Mouse (Mus musculus) CD8-positive naive resting alpha-beta T cell, adult 2 months (primary cell): Measurements from ENCODE around the gene Gm3417.
"Not testable (repeated sequence)": the region's sequence is repeated elsewhere in the genome, so short reads cannot be mapped to it uniquely, and the experiment has no call there.

Source experiments
- DNase-seq, 2 experiments: peaks; one replicate each; pipeline ENCODE4 v3.0.0; 2022; ENCODE audit warnings: low read depth in 2 of 2, low spot score in 2 of 2

The Gm3417 gene

DNA sequence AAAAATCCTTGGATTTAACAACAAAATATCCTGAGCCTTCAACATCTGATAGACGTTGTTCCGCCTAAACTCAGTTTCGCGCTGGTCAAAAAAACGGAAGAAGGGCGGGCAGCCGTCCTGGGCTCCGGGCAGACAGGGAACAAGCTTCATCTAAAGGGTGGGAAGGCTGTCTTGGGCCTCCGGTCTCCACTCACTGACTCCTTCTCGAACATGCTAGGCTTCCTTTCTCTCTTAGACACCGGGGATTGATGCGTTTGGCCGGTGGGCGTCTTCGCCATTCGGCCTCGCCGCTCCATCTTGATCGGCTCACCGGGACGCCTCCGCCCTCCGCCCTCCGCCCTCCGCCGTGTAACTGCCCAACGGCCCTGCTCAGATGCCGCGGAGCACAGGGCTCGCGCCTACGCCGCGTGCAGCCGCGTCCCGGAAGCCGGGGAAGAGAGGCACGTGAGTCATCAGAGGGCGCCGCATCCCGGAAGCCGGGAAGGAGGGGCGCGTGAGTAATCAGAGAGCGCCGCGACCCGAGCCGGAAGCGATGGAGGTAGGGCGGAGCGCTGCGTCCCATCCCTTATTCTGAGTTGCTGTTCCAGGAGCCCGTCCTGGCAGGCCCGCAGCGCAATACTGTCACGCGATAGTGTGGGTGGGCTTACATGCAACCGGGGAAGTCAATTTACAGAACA, at the start of gene Gm3417, which contains the start of gene 9030025P20Rik:
Gene Gm3417, minus strand, starts transcription at position 429 of the 677 bp plus-strand sequence.
Gene 9030025P20Rik, plus strand, starts transcription at position 107 of the 677 bp plus-strand sequence.
- DNase-seq: not testable (repeated sequence)

GRCm38 (mm10) chr17:15025513-15025912, 46.9 kb upstream of the Gm3417 start:
- not testable (repeated sequence) for DNase-seq

DNA sequence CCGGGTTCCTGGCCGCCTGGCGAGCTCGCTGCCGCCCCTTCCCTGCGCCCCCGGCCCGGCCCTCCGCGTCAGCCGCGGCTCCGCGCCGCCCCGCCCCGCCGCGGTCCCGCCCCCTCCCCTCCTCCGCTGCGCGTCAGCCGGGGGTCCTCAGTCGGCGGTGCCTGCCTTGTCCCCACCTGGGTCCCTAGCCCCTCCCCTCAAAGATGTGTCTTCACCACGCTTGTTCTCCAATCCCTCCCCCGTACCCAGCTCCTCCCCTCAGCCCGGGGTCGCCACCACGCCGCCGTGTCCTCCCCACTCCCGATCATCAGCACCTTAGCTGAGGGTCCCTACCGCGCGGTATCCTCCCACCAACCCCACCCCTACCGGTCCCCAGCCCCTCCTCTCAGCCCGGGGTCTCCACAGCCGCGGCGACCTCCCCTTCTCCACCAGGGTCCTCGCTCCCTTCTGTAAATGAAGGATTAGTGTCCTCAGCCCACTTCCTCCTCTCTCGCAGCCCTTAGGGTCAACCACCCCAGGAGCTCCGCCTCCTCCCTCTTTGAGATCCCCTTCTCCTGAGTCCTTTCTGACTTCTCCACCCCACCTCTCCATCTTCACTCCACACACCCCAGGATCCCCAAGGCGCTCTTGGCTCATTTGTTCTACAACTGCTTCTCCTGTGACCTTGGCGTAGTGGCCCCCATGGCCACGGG, 46.1 kb upstream of the Gm3417 start:
- DNase-seq: not testable (repeated sequence)

- not testable (repeated sequence) for DNase-seq
Measured at GRCm38 (mm10) chr17:15023878-15024492, 45.4 kb upstream of the Gm3417 start.

- DNase-seq: not testable (repeated sequence)
Measured at GRCm38 (mm10) chr17:15021503-15022220, 43.1 kb upstream of the Gm3417 start.

GRCm38 (mm10) chr17:15009706-15010413, 31.3 kb upstream of the Gm3417 start, which contains the start of gene Gm3435:
TSS of gene Gm3435 (plus strand) at chr17:15010176.
- not testable (repeated sequence) for DNase-seq

DNA sequence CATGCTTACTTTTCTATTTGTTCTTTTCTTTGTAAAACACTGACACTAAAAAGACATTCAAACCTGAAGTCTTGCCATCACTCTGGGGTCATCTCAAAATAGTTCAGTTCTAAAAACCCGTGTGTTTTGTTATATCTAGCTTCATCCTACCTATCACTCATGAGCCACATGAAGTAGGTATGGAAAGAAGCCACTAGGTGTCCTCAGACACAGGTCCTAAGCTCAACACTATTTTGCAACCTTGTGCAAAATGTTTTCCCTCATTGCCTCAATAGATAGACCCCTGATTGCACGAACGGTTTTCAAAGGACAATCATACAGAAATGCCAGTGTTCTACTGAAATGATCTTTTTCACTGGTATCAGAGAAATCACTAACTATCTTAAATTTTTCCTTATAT, 30.5 kb upstream of the Gm3417 start:
- not testable (repeated sequence) for DNase-seq

- DNase-seq: not testable (repeated sequence)
Measured at GRCm38 (mm10) chr17:15000047-15000446, 21.5 kb upstream of the Gm3417 start.

DNA sequence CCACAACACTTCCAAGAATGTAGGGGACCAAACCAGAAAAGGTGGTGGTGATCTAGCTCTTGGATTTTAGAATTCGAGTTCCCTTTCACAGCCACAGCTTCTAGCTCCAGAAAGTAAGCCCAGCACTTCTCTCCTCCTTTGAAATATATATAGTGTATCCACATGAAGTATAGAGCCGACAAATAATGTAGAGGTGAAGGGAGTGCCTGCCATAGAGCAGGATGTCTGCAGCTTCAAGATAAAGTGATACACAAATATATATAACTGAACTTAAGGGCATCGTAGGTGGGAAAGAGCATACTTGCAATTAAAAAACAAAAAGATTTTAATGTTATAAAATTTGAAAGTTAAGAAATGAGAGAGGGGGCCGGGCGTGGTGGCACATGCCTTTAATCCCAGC, 15.6 kb upstream of the Gm3417 start:
- not testable (repeated sequence) for DNase-seq

GRCm38 (mm10) chr17:14993139-14993832, 14.7 kb upstream of the Gm3417 start:
- not testable (repeated sequence) for DNase-seq

DNA sequence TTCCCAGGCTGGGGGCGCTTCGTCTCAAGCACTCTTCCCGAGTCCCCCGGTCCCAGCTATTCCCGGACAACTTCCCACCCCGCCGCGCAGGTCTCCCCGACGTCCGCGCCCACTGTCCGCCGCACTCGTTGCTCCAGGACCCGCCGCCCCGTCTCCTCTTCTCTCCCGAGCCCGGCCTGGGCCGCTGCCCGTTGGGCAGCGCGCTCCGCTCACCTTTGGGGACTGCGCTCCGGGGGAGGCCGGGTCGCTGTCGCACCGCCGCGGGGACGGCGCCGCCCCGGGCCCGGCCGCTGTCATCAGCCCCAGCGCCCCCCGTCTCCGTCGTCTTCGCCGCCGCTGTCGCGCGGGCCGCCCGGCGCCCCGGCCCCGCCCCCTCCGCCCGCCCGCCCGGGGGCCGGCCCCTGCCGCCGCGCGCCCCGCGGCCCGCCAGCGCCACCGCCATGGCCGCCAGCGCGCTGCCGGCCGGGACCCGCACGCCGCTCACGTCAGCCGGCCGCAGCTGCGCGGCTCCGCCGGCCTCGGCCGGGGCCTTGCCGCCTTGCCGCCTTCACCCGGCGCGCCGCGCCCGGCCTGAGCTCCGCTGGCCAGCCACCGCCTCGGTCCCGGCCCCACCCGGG, 14.0 kb upstream of the Gm3417 start:
- not testable (repeated sequence) for DNase-seq

DNA sequence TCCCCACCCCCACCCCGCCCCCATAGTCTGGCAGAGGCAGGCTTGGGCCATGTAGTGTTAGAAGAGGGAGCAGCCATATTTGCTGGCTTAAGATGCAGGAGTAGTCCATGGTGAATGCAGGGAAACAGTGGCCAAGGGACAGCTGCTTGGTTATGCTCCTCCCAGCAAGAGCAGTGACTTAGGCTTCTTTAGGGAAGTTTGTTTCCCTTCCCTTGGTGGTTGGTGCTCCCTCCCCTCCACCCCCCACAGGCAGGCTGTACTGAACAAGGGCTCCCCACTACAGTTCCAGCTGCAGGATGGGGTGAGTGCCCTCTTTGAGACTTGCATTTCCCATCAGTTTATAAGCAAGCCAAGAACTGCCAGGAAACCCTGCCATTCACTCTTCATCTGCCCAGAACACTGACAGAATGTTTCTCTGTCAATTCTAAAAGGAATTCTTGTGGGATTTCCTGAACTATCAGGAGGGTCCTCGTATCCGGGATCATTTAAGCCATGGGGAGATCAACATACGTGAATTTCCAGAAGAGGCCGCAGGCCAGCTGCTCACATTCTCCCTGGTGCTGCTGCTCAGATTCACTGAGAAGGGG, 11.6 kb upstream of the Gm3417 start:
- not testable (repeated sequence) for DNase-seq

GRCm38 (mm10) chr17:14977718-14978361, 750 bp downstream of the Gm3417 start:
- DNase-seq: not testable (repeated sequence)

DNA sequence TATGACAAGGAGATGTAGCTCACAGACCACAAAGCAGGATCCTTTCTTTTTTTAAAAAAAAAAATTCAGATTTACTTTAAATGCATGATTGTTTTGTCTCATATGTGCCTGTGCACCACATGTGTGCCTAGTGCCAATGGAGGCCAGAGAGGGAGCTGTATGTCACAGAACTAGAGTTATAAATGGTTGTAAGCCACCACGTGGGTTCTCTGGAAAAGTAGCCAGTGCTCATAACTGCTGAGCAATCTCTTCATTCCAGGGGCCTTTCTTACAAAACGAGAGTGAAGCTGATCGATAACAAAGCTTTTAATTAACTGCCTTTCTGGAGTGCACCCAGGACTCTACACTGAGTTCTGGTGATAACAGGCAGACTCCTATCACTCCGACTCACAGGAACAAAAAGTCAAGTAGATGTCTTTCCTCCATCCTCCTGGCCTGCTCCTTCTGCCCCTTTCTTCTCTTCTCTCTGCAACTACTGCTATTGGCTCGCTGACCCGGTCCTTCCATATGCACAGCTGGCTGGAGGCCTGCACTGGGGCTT, 10.1 kb downstream of the Gm3417 start:
- not testable (repeated sequence) for DNase-seq

DNA sequence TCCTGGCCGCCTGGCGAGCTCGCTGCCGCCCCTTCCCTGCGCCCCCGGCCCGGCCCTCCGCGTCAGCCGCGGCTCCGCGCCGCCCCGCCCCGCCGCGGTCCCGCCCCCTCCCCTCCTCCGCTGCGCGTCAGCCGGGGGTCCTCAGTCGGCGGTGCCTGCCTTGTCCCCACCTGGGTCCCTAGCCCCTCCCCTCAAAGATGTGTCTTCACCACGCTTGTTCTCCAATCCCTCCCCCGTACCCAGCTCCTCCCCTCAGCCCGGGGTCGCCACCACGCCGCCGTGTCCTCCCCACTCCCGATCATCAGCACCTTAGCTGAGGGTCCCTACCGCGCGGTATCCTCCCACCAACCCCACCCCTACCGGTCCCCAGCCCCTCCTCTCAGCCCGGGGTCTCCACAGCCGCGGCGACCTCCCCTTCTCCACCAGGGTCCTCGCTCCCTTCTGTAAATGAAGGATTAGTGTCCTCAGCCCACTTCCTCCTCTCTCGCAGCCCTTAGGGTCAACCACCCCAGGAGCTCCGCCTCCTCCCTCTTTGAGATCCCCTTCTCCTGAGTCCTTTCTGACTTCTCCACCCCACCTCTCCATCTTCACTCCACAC, 16.9 kb downstream of the Gm3417 start:
- DNase-seq: not testable (repeated sequence)

DNA sequence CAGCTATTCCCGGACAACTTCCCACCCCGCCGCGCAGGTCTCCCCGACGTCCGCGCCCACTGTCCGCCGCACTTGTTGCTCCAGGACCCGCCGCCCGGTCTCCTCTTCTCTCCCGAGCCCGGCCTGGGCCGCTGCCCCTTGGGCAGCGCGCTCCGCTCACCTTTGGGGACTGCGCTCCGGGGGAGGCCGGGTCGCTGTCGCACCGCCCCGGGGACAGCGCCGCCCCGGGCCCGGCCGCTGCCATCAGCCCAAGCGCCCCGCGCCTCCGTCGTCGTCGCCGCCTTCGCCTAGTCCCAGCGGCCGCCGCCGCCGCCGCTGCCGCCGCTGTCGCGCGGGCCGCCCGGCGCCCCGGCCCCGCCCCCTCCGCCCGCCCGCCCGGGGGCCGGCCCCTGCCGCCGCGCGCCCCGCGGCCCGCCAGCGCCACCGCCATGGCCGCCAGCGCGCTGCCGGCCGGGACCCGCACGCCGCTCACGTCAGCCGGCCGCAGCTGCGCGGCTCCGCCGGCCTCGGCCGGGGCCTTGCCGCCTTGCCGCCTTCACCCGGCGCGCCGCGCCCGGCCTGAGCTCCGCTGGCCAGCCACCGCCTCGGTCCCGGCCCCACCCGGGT, 17.5 kb downstream of the Gm3417 start, which contains the start of gene Phf10:
Gene Phf10, minus strand, starts transcription at position 323 of the 606 bp plus-strand sequence.
- peak; percentile 9 to 11 for DNase-seq

DNA sequence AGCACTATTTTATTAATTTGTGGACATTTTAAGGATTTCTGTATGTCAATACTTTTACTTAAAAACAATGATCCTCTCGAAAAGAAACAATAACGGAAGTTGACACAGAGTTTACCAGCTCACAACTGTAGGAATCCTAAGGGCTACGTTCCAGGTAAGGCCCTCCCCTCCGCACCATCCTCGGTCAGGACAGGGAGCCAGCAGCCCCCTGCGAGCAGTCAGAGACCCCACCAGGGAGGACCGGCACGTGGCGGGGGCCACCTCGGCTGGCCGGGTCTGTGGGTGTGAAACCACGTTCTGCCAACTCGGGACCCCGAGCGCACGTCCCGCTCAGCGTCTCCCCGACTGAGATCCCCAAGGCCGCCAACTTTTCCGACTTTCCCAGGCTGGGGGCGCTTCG, 18.1 kb downstream of the Gm3417 start:
- DNase-seq: peak in 1 of 2 experiments; percentile 6
